Mouse (Mus musculus): ENCODE measurements around the gene Zfp866.

The Zfp866 gene

DNA sequence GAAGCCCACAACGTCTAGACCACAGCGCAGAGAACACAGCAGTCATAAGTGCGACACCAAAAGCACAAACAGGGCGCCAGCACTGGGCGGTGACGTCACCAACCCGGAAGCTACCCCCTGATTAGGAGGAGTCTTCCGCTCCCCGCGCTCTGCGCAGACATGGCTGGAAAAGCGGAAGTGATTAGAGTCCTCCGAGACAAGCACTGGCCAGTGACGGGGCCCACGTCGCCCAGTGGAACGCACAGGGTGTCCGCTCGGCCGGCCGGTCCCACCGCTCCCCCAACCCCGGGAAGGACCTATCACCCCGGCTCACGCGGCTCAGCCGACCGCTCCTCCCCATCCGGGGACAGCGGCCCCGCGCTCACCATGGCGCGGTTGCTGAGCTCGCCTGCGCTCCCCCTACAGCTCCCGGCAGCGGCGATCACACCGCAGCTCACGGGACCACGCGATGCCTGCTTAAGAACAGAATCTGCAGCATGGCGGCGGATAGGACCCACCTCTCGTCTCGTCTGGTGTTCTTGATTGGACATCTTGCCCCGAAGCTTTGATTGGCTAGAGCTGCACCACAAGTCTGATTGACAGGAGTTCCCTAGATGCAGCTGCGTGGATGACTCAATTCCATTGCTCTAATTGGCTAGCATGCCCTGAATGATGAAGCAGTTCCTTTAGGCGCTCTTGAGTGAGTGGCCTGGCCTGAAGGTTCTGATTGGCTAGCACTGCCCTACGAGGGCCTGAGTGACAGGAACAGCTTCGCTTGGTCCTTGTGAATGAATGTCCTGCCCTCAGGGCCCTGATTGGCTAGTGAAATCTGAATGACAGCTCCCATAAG, 74.4 kb downstream of the Zfp866 start:
- DNase-seq (ENCODE audit: low spot score): peak; percentile 92

DNA sequence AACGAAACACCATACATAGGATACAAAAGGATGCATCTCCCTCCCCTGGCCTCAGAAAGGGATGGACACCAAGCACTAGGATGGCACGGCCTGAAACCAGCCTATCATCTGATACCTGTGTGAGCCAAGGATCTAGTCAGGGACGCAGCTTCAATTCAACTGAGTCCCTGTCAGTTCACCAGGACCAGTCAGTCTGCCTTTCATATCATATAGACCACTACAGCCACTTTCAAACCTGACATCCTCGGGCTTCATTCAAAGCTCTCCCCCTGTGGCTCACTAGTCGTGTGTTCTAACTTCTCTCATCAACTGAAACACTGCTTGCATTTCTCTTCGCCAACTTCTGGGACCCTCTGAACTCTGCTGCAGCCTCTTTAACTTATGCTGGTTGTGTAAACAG, 75.6 kb downstream of the Zfp866 start:
- DNase-seq (ENCODE audit: low spot score): no peak

DNA sequence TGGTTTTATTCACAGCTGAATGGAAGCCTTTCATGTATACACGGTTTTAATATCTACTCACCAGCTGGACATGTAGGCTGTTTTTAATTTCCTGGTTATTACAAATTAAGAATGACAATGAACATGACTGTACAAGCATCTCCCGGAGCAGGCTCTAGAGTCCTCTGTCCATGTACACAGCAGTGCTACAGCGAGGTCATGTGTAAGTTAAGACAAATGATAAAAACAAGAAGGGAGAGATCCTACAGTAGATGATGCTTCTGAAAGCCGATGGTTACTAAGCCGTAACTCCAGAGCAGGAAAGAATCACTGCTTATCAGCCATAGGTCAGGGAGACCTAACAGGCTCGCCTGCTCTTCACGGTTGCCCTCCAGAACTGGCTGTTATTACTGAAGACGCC, 77.5 kb downstream of the Zfp866 start:
- no peak for DNase-seq (ENCODE audit: low spot score)

All from testis, postnatal 10 days (tissue).